Mouse (Mus musculus) liver, embryonic 14 days (tissue): ENCODE results near the gene Ifna16. TPM values are rescaled to one million over a fixed set of nuclear protein-coding genes. Genes with fewer than 3 reads are reported as not detected.

ENCODE experiments used
- polyA plus RNA-seq: library from polyadenylated mRNA; depleted of rRNA; stranded (reverse); fragments of >200 nt; gene quantifications from 2 replicates; pipeline ENCODE4 v1.2.3, GENCODE M21; 2012; rRNA removed

Gene Ifna16
- not detected in 2 replicates for polyA plus RNA-seq

DNA sequence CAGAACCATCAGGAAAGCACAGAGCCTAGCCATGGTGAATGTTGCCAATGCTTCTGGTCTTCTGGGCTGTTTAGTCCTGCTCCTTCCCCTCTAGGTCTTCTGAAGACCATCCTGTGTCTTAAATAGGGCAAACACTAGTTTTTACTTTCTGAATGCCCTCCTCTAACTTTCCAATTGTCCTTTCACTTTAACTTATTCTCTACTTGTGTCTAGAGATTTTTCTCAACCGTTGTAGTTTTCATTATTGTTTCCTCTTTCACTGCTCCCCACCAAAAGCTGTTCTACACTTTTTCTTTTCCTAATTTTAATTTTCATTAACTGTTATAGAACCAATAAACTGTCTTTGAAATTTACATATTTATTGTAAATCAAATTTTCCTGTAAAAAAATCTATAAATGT lies at the start of gene Ifna16:
Gene Ifna16 (minus strand): TSS at position 101 of the 400 bp plus-strand sequence.

DNA sequence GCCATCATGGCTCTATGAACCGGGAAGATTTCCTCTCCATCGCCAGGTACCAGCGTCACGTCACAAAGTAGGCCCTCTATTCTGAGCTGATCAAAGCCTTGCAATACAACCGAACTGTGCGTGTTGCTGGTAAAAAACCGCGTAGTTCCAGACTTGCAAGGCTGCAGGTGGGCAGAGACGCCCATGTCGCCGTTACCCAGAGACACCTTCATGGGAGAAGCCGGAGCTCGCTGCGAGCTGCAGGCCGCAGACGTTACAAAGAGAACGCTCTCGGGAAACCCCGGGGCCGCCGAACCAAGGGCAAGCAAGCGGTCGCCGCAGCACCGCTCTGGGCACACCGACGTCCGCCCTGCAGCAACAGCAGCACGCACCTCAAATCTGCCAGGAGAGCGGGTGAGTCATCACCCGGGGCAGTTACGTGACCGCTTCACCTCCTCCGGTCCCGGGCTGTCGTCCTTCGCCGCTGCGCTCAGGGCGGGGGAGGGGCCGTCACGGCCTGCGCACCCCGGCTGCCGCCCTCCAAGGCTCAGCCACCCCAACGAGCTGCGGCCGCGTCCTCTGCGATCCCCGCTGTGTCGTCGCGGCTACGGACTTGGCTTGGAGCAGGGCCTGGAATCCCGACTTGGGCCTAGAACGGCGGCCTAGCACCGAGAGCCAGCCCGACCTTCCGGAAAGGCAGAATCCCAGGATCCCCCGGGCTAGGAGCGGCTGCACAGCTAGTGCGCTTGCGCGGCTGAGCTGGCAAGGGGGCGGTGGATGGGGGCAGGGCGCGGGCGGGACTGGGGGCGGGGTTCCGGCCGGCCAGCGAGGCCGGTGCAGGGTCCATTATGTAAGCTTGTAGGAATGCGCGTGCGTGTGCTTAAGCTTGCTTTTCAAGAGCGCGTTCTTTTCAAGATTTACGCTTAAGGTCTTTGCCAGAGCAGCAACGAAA lies 45.3 kb upstream of the Ifna16 start, which contains the start of the genes Gm26566 and Klhl9:
Gene Gm26566 (plus strand): TSS at position 15 of the 931 bp plus-strand sequence.
Gene Klhl9 (minus strand): TSS at position 675 of the 931 bp plus-strand sequence.

DNA sequence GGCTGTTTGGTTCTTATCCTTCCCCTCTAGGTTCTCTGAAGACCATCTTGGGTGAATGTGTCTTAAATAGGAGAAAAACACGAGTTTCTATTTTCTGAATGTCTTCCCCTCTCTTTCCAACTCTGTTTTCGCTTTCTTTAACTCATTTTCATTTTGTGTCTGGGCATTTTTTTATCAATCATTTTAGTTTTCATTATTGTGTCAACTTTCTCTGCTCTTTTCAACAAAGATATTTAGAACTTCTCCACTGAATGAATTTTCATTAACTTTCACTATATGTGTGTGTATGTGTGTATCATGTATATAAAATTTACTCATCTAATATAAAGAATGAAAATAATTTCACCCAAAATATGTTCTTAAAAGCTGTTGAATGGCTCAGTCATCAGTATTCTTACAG lies 14.5 kb upstream of the Ifna16 start, which contains the start of gene Ifnab:
Gene Ifnab (minus strand): TSS at position 101 of the 400 bp plus-strand sequence.

DNA sequence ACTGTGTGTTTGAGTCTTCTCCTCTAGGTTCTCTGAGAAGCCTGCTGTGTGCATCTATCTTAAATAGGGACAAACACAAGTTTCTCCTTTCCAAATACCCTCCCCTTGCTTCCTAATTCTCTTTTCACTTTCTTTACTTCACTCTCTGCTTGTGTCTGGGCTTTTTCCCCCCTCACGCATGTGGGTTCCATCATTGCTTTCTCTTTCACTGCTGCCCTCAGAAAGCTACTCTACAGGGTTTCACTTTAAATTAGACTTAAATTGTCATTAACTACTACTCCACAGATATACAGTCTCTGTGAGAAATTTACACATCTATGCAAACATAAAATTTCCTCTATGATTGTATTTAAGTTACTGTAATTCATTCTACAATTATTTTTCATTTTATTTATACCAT lies 7.1 kb upstream of the Ifna16 start, which contains the start of gene Ifna2:
Gene Ifna2 (minus strand): TSS at position 101 of the 400 bp plus-strand sequence.

DNA sequence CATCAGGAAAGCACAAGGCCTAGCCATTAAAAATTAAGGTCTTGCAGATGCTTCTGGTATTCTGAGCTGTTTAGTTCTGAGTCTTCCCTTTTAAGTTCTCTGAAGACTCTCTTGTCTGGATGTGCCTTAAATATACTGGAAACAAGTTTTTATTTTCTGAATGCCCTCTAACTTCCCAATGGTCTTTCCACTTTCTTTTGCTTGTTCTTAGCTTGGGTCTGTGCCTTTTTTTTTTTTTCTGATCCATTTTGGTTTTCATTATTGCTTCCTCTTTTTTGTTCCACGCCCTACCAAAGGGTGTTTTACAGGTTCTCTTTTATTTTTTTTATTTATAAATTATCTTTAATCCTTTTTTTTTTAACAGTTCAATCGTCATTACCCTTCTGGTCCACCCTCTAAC lies 32.4 kb downstream of the Ifna16 start, which contains the start of gene Ifna13:
Gene Ifna13 (minus strand): TSS at position 101 of the 400 bp plus-strand sequence.

DNA sequence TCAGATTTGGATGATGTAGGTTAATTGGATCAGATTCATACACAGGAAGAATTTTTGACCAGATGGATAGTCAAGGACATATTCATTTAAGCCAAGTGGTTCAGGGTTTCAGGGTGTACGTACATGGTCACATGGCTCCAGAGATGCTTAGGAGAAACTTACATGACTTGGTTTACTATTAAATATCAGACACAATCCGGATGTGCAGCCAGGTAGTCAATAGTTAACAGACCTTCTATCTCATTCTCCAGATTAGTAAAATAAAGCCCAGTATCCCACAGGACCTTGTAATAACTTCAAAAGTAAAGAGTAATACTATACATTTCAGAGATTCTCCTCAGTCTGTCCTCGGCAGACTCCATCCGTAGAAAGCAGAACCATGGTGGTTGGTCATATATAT lies 42.4 kb downstream of the Ifna16 start, which contains the start of gene C87499:
Gene C87499 (minus strand): TSS at position 101 of the 400 bp plus-strand sequence.

Other genes starting within 250 kb of the Ifna16 start
- 1.2 and 1.7 TPM in 2 replicates for gene Hacd4, start 238.0 kb downstream of the Ifna16 start, polyA plus RNA-seq
- gene Ifnb1, start 154.2 kb downstream of the Ifna16 start, polyA plus RNA-seq, result not detected in 2 replicates
- not detected in 2 replicates for gene Ifna15, start 118.7 kb downstream of the Ifna16 start, polyA plus RNA-seq
- not detected in 2 replicates for gene Ifna14, start 105.1 kb downstream of the Ifna16 start, polyA plus RNA-seq
- not detected in 2 replicates for gene Ifna9, start 84.5 kb downstream of the Ifna16 start, polyA plus RNA-seq
- gene Ifna12, start 73.5 kb downstream of the Ifna16 start, polyA plus RNA-seq, result not detected in 2 replicates
- not detected in 2 replicates for gene C87499, start 42.5 kb downstream of the Ifna16 start, polyA plus RNA-seq
- not detected in 2 replicates for gene Ifna13, start 32.5 kb downstream of the Ifna16 start, polyA plus RNA-seq
- gene Ifna2, start 7.0 kb upstream of the Ifna16 start, polyA plus RNA-seq, result not detected in 2 replicates
- gene Ifnab, start 14.4 kb upstream of the Ifna16 start, polyA plus RNA-seq, result 0.06 TPM in 1 of 2 replicates, not detected in the other
- 0.06 and 0.10 TPM in 2 replicates for gene Gm26566, start 44.9 kb upstream of the Ifna16 start, polyA plus RNA-seq
- 9.1 and 11.2 TPM in 2 replicates for gene Klhl9, start 45.5 kb upstream of the Ifna16 start, polyA plus RNA-seq
- not detected in 2 replicates for gene Gm13271, start 77.9 kb upstream of the Ifna16 start, polyA plus RNA-seq
- gene Gm13283, start 83.2 kb upstream of the Ifna16 start, polyA plus RNA-seq, result not detected in 2 replicates
- gene Gm13290, start 96.9 kb upstream of the Ifna16 start, polyA plus RNA-seq, result not detected in 2 replicates
- not detected in 2 replicates for gene Gm13289, start 100.0 kb upstream of the Ifna16 start, polyA plus RNA-seq
- gene Gm13272, start 102.9 kb upstream of the Ifna16 start, polyA plus RNA-seq, result not detected in 2 replicates
- gene Ifnz, start 105.2 kb upstream of the Ifna16 start, polyA plus RNA-seq, result 0.01 TPM in 1 of 2 replicates, not detected in the other
- gene Gm13276, start 108.8 kb upstream of the Ifna16 start, polyA plus RNA-seq, result not detected in 2 replicates
- gene Gm13277, start 111.7 kb upstream of the Ifna16 start, polyA plus RNA-seq, result not detected in 2 replicates
- not detected in 2 replicates for gene Gm13278, start 114.6 kb upstream of the Ifna16 start, polyA plus RNA-seq
- 0.06 TPM in 1 of 2 replicates, not detected in the other for gene Gm13275, start 117.6 kb upstream of the Ifna16 start, polyA plus RNA-seq
- gene Gm13279, start 120.5 kb upstream of the Ifna16 start, polyA plus RNA-seq, result not detected in 2 replicates
- gene Gm13285, start 122.7 kb upstream of the Ifna16 start, polyA plus RNA-seq, result not detected in 2 replicates
- gene Gm13287, start 126.3 kb upstream of the Ifna16 start, polyA plus RNA-seq, result not detected in 2 replicates
- not detected in 2 replicates for gene Gm13288, start 128.6 kb upstream of the Ifna16 start, polyA plus RNA-seq
- gene Ifna7, start 139.3 kb upstream of the Ifna16 start, polyA plus RNA-seq, result not detected in 2 replicates
- not detected in 2 replicates for gene Ifna11, start 143.0 kb upstream of the Ifna16 start, polyA plus RNA-seq
- not detected in 2 replicates for gene Ifna6, start 150.5 kb upstream of the Ifna16 start, polyA plus RNA-seq
- gene Ifna5, start 158.6 kb upstream of the Ifna16 start, polyA plus RNA-seq, result not detected in 2 replicates
- not detected in 2 replicates for gene Ifna4, start 164.9 kb upstream of the Ifna16 start, polyA plus RNA-seq
- not detected in 2 replicates for gene Ifna1, start 173.2 kb upstream of the Ifna16 start, polyA plus RNA-seq
- gene Ifne, start 203.3 kb upstream of the Ifna16 start, polyA plus RNA-seq, result not detected in 2 replicates